Mouse (Mus musculus): ENCODE results near the gene Hbs1l.

DNA sequence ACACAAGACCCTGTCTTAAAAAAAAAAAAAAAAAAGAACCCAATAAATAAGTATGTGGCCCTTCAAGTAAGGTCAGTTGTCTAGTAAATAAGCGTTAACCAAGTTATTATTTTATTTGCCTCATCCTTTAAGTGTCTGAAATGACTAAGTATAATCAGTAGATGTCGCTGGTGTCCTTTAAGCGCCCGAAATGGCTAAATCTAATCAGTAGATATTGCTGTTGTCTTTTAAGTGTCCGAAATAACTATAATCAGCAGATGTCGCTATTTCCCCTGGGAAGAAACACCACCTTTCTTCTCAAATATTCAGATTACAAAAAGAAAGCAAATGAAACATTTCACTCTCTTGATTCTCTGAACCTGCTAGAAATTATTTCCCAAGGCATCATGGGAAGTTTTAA is 87.1 kb downstream of the Hbs1l start:
- TF ChIP-seq CTCF (IDR thresholded peaks at IDR 0.05; ENCODE audit: borderline replicate concordance, insufficient read depth, low read depth, low read length) = peak; percentile 42; the same call in 1 of the 2 replicates
- TF ChIP-seq POLR2A (IDR thresholded peaks at IDR 0.05; ENCODE audit: borderline replicate concordance, insufficient read depth, low read length) = no peak
